Mouse (Mus musculus): ENCODE data around the gene Itga9. TPM values are rescaled to one million over a fixed set of nuclear protein-coding genes. Genes with fewer than 3 reads are reported as not detected.

Gene Itga9
- polyA plus RNA-seq, 1 experiment from 2014 or later = 6.2 TPM

GRCm38 (mm10) chr9:118759462-118759861 lies 153.0 kb downstream of the Itga9 start:
- H3K9me3 ChIP-seq (ENCODE audit: control insufficient read depth, low read length) = no peaks in the 10 kb centered on the region
- no peak overlapping the region for H3K27ac ChIP-seq (ENCODE audit: low read depth, low read length)
- no peak overlapping the region for H3K4me2 ChIP-seq
- DNase-seq (ENCODE audit: low spot score) (no peak), ATAC-seq (replicated peaks; ENCODE audit: low FRiP score) (no peak)
- no peaks in the 10 kb centered on the region for H3K36me3 ChIP-seq (ENCODE audit: control insufficient read depth, insufficient read depth, low read length)
- H3K9ac ChIP-seq (ENCODE audit: low read depth, low read length) = no peak overlapping the region
- peaks cover 3% of the 10 kb centered on the region; the same call in 1 of the 2 replicates for H3K4me1 ChIP-seq (replicated peaks; ENCODE audit: control insufficient read depth, insufficient read depth, low read length)
- no peak overlapping the region for H3K4me3 ChIP-seq (ENCODE audit: low read depth, low read length)
- no peaks in the 10 kb centered on the region for H3K27me3 ChIP-seq (replicated peaks; ENCODE audit: control insufficient read depth, insufficient read depth, low read length)
- WGBS = 57% methylated on average over 4 of the region's 4 CpGs

- Histone ChIP-seq H3K27ac (ENCODE audit: low read depth, low read length) (no peak overlapping the region), H3K9ac (ENCODE audit: low read depth, low read length) (no peak overlapping the region)
These were observed 155.6 kb downstream of the Itga9 start for GRCm38 (mm10) chr9:118761953-118762590.

GRCm38 (mm10) chr9:118762759-118763158 lies 156.3 kb downstream of the Itga9 start:
- H3K36me3 ChIP-seq (ENCODE audit: control insufficient read depth, insufficient read depth, low read length) = no peaks in the 10 kb centered on the region
- no peak overlapping the region for H3K4me2 ChIP-seq
- H3K9me3 ChIP-seq (ENCODE audit: control insufficient read depth, low read length) = no peaks in the 10 kb centered on the region
- H3K27ac ChIP-seq (ENCODE audit: low read depth, low read length) = no peak overlapping the region
- no peak for DNase-seq (ENCODE audit: low spot score)
- ATAC-seq (replicated peaks; ENCODE audit: low FRiP score) = no peak
- peaks cover 3% of the 10 kb centered on the region; the same call in 1 of the 2 replicates for H3K4me1 ChIP-seq (replicated peaks; ENCODE audit: control insufficient read depth, insufficient read depth, low read length)
- 50% methylated on average over 7 of the region's 7 CpGs for WGBS
- no peak overlapping the region for H3K4me3 ChIP-seq (ENCODE audit: low read depth, low read length)
- no peaks in the 10 kb centered on the region for H3K27me3 ChIP-seq (replicated peaks; ENCODE audit: control insufficient read depth, insufficient read depth, low read length)
- no peak overlapping the region for H3K9ac ChIP-seq (ENCODE audit: low read depth, low read length)

More at GRCm38 (mm10) chr9:118761953-118762590, 155.6 kb downstream of the Itga9 start:
- H3K4me1 ChIP-seq (replicated peaks; ENCODE audit: control insufficient read depth, insufficient read depth, low read length) = peaks cover 3% of the 10 kb centered on the region; the same call in 1 of the 2 replicates
- H3K4me2 ChIP-seq = no peak overlapping the region
- no peaks in the 10 kb centered on the region for H3K27me3 ChIP-seq (replicated peaks; ENCODE audit: control insufficient read depth, insufficient read depth, low read length)
- no peak overlapping the region for H3K4me3 ChIP-seq (ENCODE audit: low read depth, low read length)
- DNase-seq (ENCODE audit: low spot score) = no peak
- 69% methylated on average over 8 of the region's 8 CpGs for WGBS
- ATAC-seq (replicated peaks; ENCODE audit: low FRiP score) = no peak
- H3K9me3 ChIP-seq (ENCODE audit: control insufficient read depth, low read length) = no peaks in the 10 kb centered on the region
- H3K36me3 ChIP-seq (ENCODE audit: control insufficient read depth, insufficient read depth, low read length) = no peaks in the 10 kb centered on the region

GRCm38 (mm10) chr9:118763203-118763602 lies 156.7 kb downstream of the Itga9 start:
- WGBS = 83% methylated on average over 4 of the region's 4 CpGs
- no peak overlapping the region for H3K27ac ChIP-seq (ENCODE audit: low read depth, low read length)
- ATAC-seq (replicated peaks; ENCODE audit: low FRiP score) (no peak), DNase-seq (ENCODE audit: low spot score) (no peak)
- H3K27me3 ChIP-seq (replicated peaks; ENCODE audit: control insufficient read depth, insufficient read depth, low read length) = no peaks in the 10 kb centered on the region
- no peak overlapping the region for H3K4me2 ChIP-seq
- no peak overlapping the region for H3K4me3 ChIP-seq (ENCODE audit: low read depth, low read length)
- no peak overlapping the region for H3K9ac ChIP-seq (ENCODE audit: low read depth, low read length)
- peaks cover 3% of the 10 kb centered on the region; the same call in 1 of the 2 replicates for H3K4me1 ChIP-seq (replicated peaks; ENCODE audit: control insufficient read depth, insufficient read depth, low read length)
- H3K9me3 ChIP-seq (ENCODE audit: control insufficient read depth, low read length) = no peaks in the 10 kb centered on the region
- H3K36me3 ChIP-seq (ENCODE audit: control insufficient read depth, insufficient read depth, low read length) = no peaks in the 10 kb centered on the region

GRCm38 (mm10) chr9:118763646-118764045 lies 157.2 kb downstream of the Itga9 start:
- Histone ChIP-seq H3K27ac (ENCODE audit: low read depth, low read length) (no peak overlapping the region), H3K9me3 (ENCODE audit: control insufficient read depth, low read length) (no peaks in the 10 kb centered on the region), H3K36me3 (ENCODE audit: control insufficient read depth, insufficient read depth, low read length) (no peaks in the 10 kb centered on the region), H3K27me3 (replicated peaks; ENCODE audit: control insufficient read depth, insufficient read depth, low read length) (no peaks in the 10 kb centered on the region), H3K4me3 (ENCODE audit: low read depth, low read length) (no peak overlapping the region), H3K4me2 (no peak overlapping the region), H3K4me1 (replicated peaks; ENCODE audit: control insufficient read depth, insufficient read depth, low read length) (peaks cover 3% of the 10 kb centered on the region; the same call in 1 of the 2 replicates), H3K9ac (ENCODE audit: low read depth, low read length) (no peak overlapping the region)
- 84% methylated on average over 3 of the region's 3 CpGs for WGBS
- ATAC-seq (replicated peaks; ENCODE audit: low FRiP score) (no peak), DNase-seq (ENCODE audit: low spot score) (no peak)

- H3K4me1 ChIP-seq (replicated peaks; ENCODE audit: control insufficient read depth, insufficient read depth, low read length) = 0 out of 2 replicates have a peak, but pooled peaks cover 3% of the 10 kb centered on the region
- no peak for DNase-seq (ENCODE audit: low spot score)
- ATAC-seq (replicated peaks; ENCODE audit: low FRiP score) = no peak
These were observed 158.6 kb downstream of the Itga9 start for GRCm38 (mm10) chr9:118765059-118765458.

GRCm38 (mm10) chr9:118767008-118767407 lies 160.5 kb downstream of the Itga9 start:
- no peak overlapping the region for H3K4me2 ChIP-seq
- H3K27ac ChIP-seq (ENCODE audit: low read depth, low read length) = no peak overlapping the region
- 77% methylated on average over 7 of the region's 7 CpGs for WGBS
- no peaks in the 10 kb centered on the region for H3K9me3 ChIP-seq (ENCODE audit: control insufficient read depth, low read length)
- no peaks in the 10 kb centered on the region for H3K27me3 ChIP-seq (replicated peaks; ENCODE audit: control insufficient read depth, insufficient read depth, low read length)
- H3K36me3 ChIP-seq (ENCODE audit: control insufficient read depth, insufficient read depth, low read length) = no peaks in the 10 kb centered on the region
- no peak for ATAC-seq (replicated peaks; ENCODE audit: low FRiP score)
- H3K4me3 ChIP-seq (ENCODE audit: low read depth, low read length) = no peak overlapping the region
- DNase-seq (ENCODE audit: low spot score) = no peak
- H3K4me1 ChIP-seq (replicated peaks; ENCODE audit: control insufficient read depth, insufficient read depth, low read length) = 0 out of 2 replicates have a peak, but pooled peaks cover 2% of the 10 kb centered on the region
- H3K9ac ChIP-seq (ENCODE audit: low read depth, low read length) = no peak overlapping the region

More at GRCm38 (mm10) chr9:118765059-118765458, 158.6 kb downstream of the Itga9 start:
- no peak overlapping the region for H3K4me2 ChIP-seq
- H3K36me3 ChIP-seq (ENCODE audit: control insufficient read depth, insufficient read depth, low read length) = no peaks in the 10 kb centered on the region
- no peak overlapping the region for H3K9ac ChIP-seq (ENCODE audit: low read depth, low read length)
- H3K9me3 ChIP-seq (ENCODE audit: control insufficient read depth, low read length) = no peaks in the 10 kb centered on the region
- H3K27me3 ChIP-seq (replicated peaks; ENCODE audit: control insufficient read depth, insufficient read depth, low read length) = no peaks in the 10 kb centered on the region
- H3K27ac ChIP-seq (ENCODE audit: low read depth, low read length) = no peak overlapping the region
- no peak overlapping the region for H3K4me3 ChIP-seq (ENCODE audit: low read depth, low read length)

DNA sequence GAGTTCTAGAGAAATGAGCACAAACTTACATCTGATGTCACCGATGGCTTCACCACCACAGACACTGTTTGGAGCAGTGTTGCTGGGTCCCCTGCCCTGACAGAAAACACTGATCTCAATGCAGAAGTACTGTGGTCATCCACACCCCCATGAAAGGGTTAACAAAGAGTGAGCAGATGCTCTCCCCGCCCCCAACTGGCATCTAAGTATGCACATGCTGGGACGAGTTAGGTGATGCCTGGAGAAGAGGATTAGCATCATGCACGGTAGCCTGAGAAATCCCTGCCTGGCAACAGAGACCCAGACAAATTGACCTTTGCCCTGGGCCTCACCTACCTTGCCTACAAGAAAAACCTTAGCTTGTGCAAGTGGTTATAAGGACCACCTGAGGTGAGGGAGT lies 162.1 kb downstream of the Itga9 start:
- no peak for ATAC-seq (replicated peaks; ENCODE audit: low FRiP score)
- Histone ChIP-seq H3K4me3 (ENCODE audit: low read depth, low read length) (no peak overlapping the region), H3K4me2 (no peak overlapping the region), H3K9me3 (ENCODE audit: control insufficient read depth, low read length) (no peaks in the 10 kb centered on the region), H3K9ac (ENCODE audit: low read depth, low read length) (no peak overlapping the region), H3K27ac (ENCODE audit: low read depth, low read length) (no peak overlapping the region), H3K36me3 (ENCODE audit: control insufficient read depth, insufficient read depth, low read length) (no peaks in the 10 kb centered on the region), H3K4me1 (replicated peaks; ENCODE audit: control insufficient read depth, insufficient read depth, low read length) (no peaks in the 10 kb centered on the region), H3K27me3 (replicated peaks; ENCODE audit: control insufficient read depth, insufficient read depth, low read length) (no peaks in the 10 kb centered on the region)
- DNase-seq (ENCODE audit: low spot score) = no peak
- WGBS = 48% methylated on average over 4 of the region's 4 CpGs

- Histone ChIP-seq H3K9me3 (ENCODE audit: control insufficient read depth, low read length) (no peaks in the 10 kb centered on the region), H3K27ac (ENCODE audit: low read depth, low read length) (no peak overlapping the region), H3K9ac (ENCODE audit: low read depth, low read length) (no peak overlapping the region), H3K4me2 (no peak overlapping the region), H3K4me1 (replicated peaks; ENCODE audit: control insufficient read depth, insufficient read depth, low read length) (peaks cover 4% of the 10 kb centered on the region; the same call in 1 of the 2 replicates), H3K4me3 (ENCODE audit: low read depth, low read length) (no peak overlapping the region), H3K27me3 (replicated peaks; ENCODE audit: control insufficient read depth, insufficient read depth, low read length) (no peaks in the 10 kb centered on the region), H3K36me3 (ENCODE audit: control insufficient read depth, insufficient read depth, low read length) (no peaks in the 10 kb centered on the region)
- ATAC-seq (replicated peaks; ENCODE audit: low FRiP score) (no peak), DNase-seq (ENCODE audit: low spot score) (no peak)
- 75% methylated on average over 4 of the region's 4 CpGs for WGBS
These were observed 163.9 kb downstream of the Itga9 start for GRCm38 (mm10) chr9:118770366-118770765.

Data from liver, embryonic 11.5 days (tissue).